Mouse (Mus musculus) T-helper 1 cell (primary cell): ENCODE results near the gene Atn1.

Source experiments
- in situ Hi-C: fragments of 300-600 bp; cut with MboI, MseI; formaldehyde crosslinking; loops from one replicate; pipeline ENCODE4 v1.15.1; 2025; ENCODE audit warnings: high pct_unique_total_duplicates

Atn1 gene

GRCm38 (mm10) chr6:124712918-124713317 lies 43.4 kb downstream of the Atn1 start:
- in situ Hi-C loops: loop anchor here (25.0 kb wide), 1 partner anchor 1901 kb away; the partner anchor contains the start of genes Foxj2 and Slc2a3

- in situ Hi-C loops: loop anchor here (25.0 kb wide), 1 partner anchor 1900 kb away; the partner anchor contains the start of genes Foxj2 and Slc2a3
These were observed 44.2 kb downstream of the Atn1 start, which contains the start of the genes Emg1 and Phb2 for GRCm38 (mm10) chr6:124711824-124712782. TSS of gene Emg1 (minus strand) at chr6:124712178. TSS of gene Phb2 (plus strand) at chr6:124712336.

GRCm38 (mm10) chr6:124708289-124708889 lies 47.9 kb downstream of the Atn1 start:
- in situ Hi-C loops: loop anchor here (25.0 kb wide), 1 partner anchor 1896 kb away; the partner anchor contains the start of genes Foxj2 and Slc2a3

GRCm38 (mm10) chr6:124706061-124706627 lies 50.2 kb downstream of the Atn1 start:
- in situ Hi-C loops: loop anchor here (25.0 kb wide), 1 partner anchor 1894 kb away; the partner anchor contains the start of genes Foxj2 and Slc2a3

- in situ Hi-C loops: loop anchor here (25.0 kb wide), 1 partner anchor 1892 kb away; the partner anchor contains the start of genes Foxj2 and Slc2a3
These were observed 51.9 kb downstream of the Atn1 start for GRCm38 (mm10) chr6:124704417-124704816.

GRCm38 (mm10) chr6:124703789-124704188 lies 52.5 kb downstream of the Atn1 start:
- in situ Hi-C loops: loop anchor here (25.0 kb wide), 1 partner anchor 1891 kb away; the partner anchor contains the start of genes Foxj2 and Slc2a3

- in situ Hi-C loops: loop anchor here (25.0 kb wide), 1 partner anchor 1890 kb away; the partner anchor contains the start of genes Foxj2 and Slc2a3
These were observed 53.6 kb downstream of the Atn1 start for GRCm38 (mm10) chr6:124702784-124703103.

GRCm38 (mm10) chr6:124702102-124702783 lies 54.1 kb downstream of the Atn1 start:
- in situ Hi-C loops: loop anchor here (25.0 kb wide), 1 partner anchor 1890 kb away; the partner anchor contains the start of genes Foxj2 and Slc2a3

- in situ Hi-C loops: loop anchor here (25.0 kb wide), 1 partner anchor 1889 kb away; the partner anchor contains the start of genes Foxj2 and Slc2a3
These were observed 55.0 kb downstream of the Atn1 start for GRCm38 (mm10) chr6:124701338-124701737.

GRCm38 (mm10) chr6:124699962-124700610 lies 56.2 kb downstream of the Atn1 start:
- in situ Hi-C loops: loop anchor here (10.0 to 25.0 kb wide), 2 partner anchors 55 to 1888 kb away; partner anchors contain the start of genes Foxj2 and Slc2a3

GRCm38 (mm10) chr6:124699366-124699765 lies 57.0 kb downstream of the Atn1 start:
- in situ Hi-C loops: loop anchor here (10.0 kb wide), 1 partner anchor 55 kb away; no protein-coding TSS in a partner anchor

GRCm38 (mm10) chr6:124698751-124699150 lies 57.6 kb downstream of the Atn1 start:
- in situ Hi-C loops: loop anchor here (10.0 kb wide), 1 partner anchor 54 kb away; no protein-coding TSS in a partner anchor

- in situ Hi-C loops: loop anchor here (10.0 kb wide), 1 partner anchor 52 kb away; no protein-coding TSS in a partner anchor
These were observed 59.7 kb downstream of the Atn1 start for GRCm38 (mm10) chr6:124696441-124697150.

- in situ Hi-C loops: loop anchor here (10.0 kb wide), 1 partner anchor 50 kb away; no protein-coding TSS in a partner anchor
These were observed 62.0 kb downstream of the Atn1 start for GRCm38 (mm10) chr6:124694166-124694955.

- in situ Hi-C loops: loop anchor here (10.0 kb wide), 1 partner anchor 49 kb away; no protein-coding TSS in a partner anchor
These were observed 62.9 kb downstream of the Atn1 start for GRCm38 (mm10) chr6:124693243-124693981.
